Mouse (Mus musculus): ENCODE data around the gene Enox1.

The Enox1 gene

GRCm38 (mm10) chr14:77273721-77274120 lies 117.2 kb downstream of the Enox1 start:
- DNase-seq (ENCODE audit: low spot score in 2 of 2) = no peak

- DNase-seq (ENCODE audit: low spot score in 2 of 2) = no peak
Observed at GRCm38 (mm10) chr14:77275607-77276006, 119.0 kb downstream of the Enox1 start.

GRCm38 (mm10) chr14:77279143-77279542 lies 122.6 kb downstream of the Enox1 start:
- DNase-seq (ENCODE audit: low spot score in 2 of 2) = no peak

GRCm38 (mm10) chr14:77280454-77280853 lies 123.9 kb downstream of the Enox1 start:
- no peak for DNase-seq (ENCODE audit: low spot score in 2 of 2)

GRCm38 (mm10) chr14:77280893-77281292 lies 124.3 kb downstream of the Enox1 start:
- DNase-seq (ENCODE audit: low spot score in 2 of 2) = no peak

GRCm38 (mm10) chr14:77283939-77284338 lies 127.4 kb downstream of the Enox1 start:
- no peak for DNase-seq (ENCODE audit: low spot score in 2 of 2)

GRCm38 (mm10) chr14:77285453-77285852 lies 128.9 kb downstream of the Enox1 start:
- DNase-seq (ENCODE audit: low spot score in 2 of 2) = no peak

- DNase-seq (ENCODE audit: low spot score in 2 of 2) = no peak
Observed at GRCm38 (mm10) chr14:77291756-77292155, 135.2 kb downstream of the Enox1 start.

- DNase-seq (ENCODE audit: low spot score in 2 of 2) = no peak
Observed at GRCm38 (mm10) chr14:77297039-77297438, 140.5 kb downstream of the Enox1 start.

- no peak for DNase-seq (ENCODE audit: low spot score in 2 of 2)
Observed at GRCm38 (mm10) chr14:77298327-77298726, 141.8 kb downstream of the Enox1 start.

- DNase-seq (ENCODE audit: low spot score in 2 of 2) = no peak
Observed at GRCm38 (mm10) chr14:77309571-77309970, 153.0 kb downstream of the Enox1 start.

- DNase-seq (ENCODE audit: low spot score in 2 of 2) = no peak
Observed at GRCm38 (mm10) chr14:77311456-77311855, 154.9 kb downstream of the Enox1 start.

- DNase-seq (ENCODE audit: low spot score in 2 of 2) = no peak
Observed at GRCm38 (mm10) chr14:77319396-77319795, 162.8 kb downstream of the Enox1 start.

GRCm38 (mm10) chr14:77324348-77324747 lies 167.8 kb downstream of the Enox1 start:
- DNase-seq (ENCODE audit: low spot score in 2 of 2) = no peak

GRCm38 (mm10) chr14:77327693-77328092 lies 171.1 kb downstream of the Enox1 start:
- DNase-seq (ENCODE audit: low spot score in 2 of 2) = no peak

- DNase-seq (ENCODE audit: low spot score in 2 of 2) = no peak
Observed at GRCm38 (mm10) chr14:77329791-77330190, 173.2 kb downstream of the Enox1 start.

- no peak for DNase-seq (ENCODE audit: low spot score in 2 of 2)
Observed at GRCm38 (mm10) chr14:77343662-77344340, 187.2 kb downstream of the Enox1 start.

- no peak for DNase-seq (ENCODE audit: low spot score in 2 of 2)
Observed at GRCm38 (mm10) chr14:77346296-77346695, 189.7 kb downstream of the Enox1 start.

- no peak for DNase-seq (ENCODE audit: low spot score in 2 of 2)
Observed at GRCm38 (mm10) chr14:77351803-77352352, 195.3 kb downstream of the Enox1 start.

- no peak for DNase-seq (ENCODE audit: low spot score in 2 of 2)
Observed at GRCm38 (mm10) chr14:77362662-77363061, 206.1 kb downstream of the Enox1 start.

GRCm38 (mm10) chr14:77368411-77368810 lies 211.8 kb downstream of the Enox1 start:
- no peak for DNase-seq (ENCODE audit: low spot score in 2 of 2)

GRCm38 (mm10) chr14:77369070-77369469 lies 212.5 kb downstream of the Enox1 start:
- DNase-seq (ENCODE audit: low spot score in 2 of 2) = no peak

GRCm38 (mm10) chr14:77370521-77370920 lies 214.0 kb downstream of the Enox1 start:
- DNase-seq (ENCODE audit: low spot score in 2 of 2) = no peak

GRCm38 (mm10) chr14:77371977-77372376 lies 215.4 kb downstream of the Enox1 start:
- no peak for DNase-seq (ENCODE audit: low spot score in 2 of 2)

Measured in urinary bladder, adult 18-20 months (tissue).